Mouse (Mus musculus): Measurements from ENCODE around the gene Ncdn. TPM values are rescaled to one million over a fixed set of nuclear protein-coding genes. Genes with fewer than 3 reads are reported as not detected.

Ncdn gene
- polyA plus RNA-seq, 2 experiments, result 5.1 to 5.5 TPM

- no peaks in the 10 kb centered on the region for H3K4me1 ChIP-seq (replicated peaks; ENCODE audit: control insufficient read depth in 2 of 2, insufficient read depth in 2 of 2, low read length in 1 of 2)
- ATAC-seq (ENCODE audit: insufficient read depth) (no peak), DNase-seq (ENCODE audit: low read depth in 3 of 3, low spot score in 3 of 3) (no peak)
- no peak for TF ChIP-seq CTCF (IDR thresholded peaks at IDR 0.05; ENCODE audit: low read depth)
- no peak for TF ChIP-seq EP300 (IDR thresholded peaks at IDR 0.05; ENCODE audit: low read depth)
- H3K27ac ChIP-seq, result no peak overlapping the region
- no peak overlapping the region for H3K4me3 ChIP-seq (ENCODE audit: insufficient read depth in 1 of 2, low read depth in 2 of 2, low read length in 2 of 2)
- H3K9me3 ChIP-seq (ENCODE audit: control insufficient read depth, low read length), result no peaks in the 10 kb centered on the region
- H3K9ac ChIP-seq (replicated peaks), result no peak overlapping the region
- no peak overlapping the region for H3K4me2 ChIP-seq (ENCODE audit: low read depth)
- no peaks in the 10 kb centered on the region for H3K36me3 ChIP-seq (replicated peaks; ENCODE audit: control insufficient read depth, insufficient read depth, low read depth)
- peaks cover 84% of the 10 kb centered on the region for H3K27me3 ChIP-seq (ENCODE audit: control insufficient read depth, insufficient read depth, low read length)
- 6% methylated on average over 26 of the region's 26 CpGs for WGBS (ENCODE audit: insufficient replicate concordance)
Measured at GRCm38 (mm10) chr4:126732531-126733380, 20.5 kb downstream of the Ncdn start.

GRCm38 (mm10) chr4:126732111-126732510, 21.1 kb downstream of the Ncdn start:
- no peak for DNase-seq (ENCODE audit: low read depth in 3 of 3, low spot score in 3 of 3)
- TF ChIP-seq EP300 (IDR thresholded peaks at IDR 0.05; ENCODE audit: low read depth), result no peak
- no peak for TF ChIP-seq CTCF (IDR thresholded peaks at IDR 0.05; ENCODE audit: low read depth)
- Histone ChIP-seq H3K36me3 (replicated peaks; ENCODE audit: control insufficient read depth, insufficient read depth, low read depth) (no peaks in the 10 kb centered on the region), H3K27ac (no peak overlapping the region), H3K4me3 (ENCODE audit: insufficient read depth in 1 of 2, low read depth in 2 of 2, low read length in 2 of 2) (no peak overlapping the region), H3K4me1 (replicated peaks; ENCODE audit: control insufficient read depth in 2 of 2, insufficient read depth in 2 of 2, low read length in 1 of 2) (no peaks in the 10 kb centered on the region), H3K9ac (replicated peaks) (no peak overlapping the region), H3K9me3 (ENCODE audit: control insufficient read depth, low read length) (no peaks in the 10 kb centered on the region), H3K27me3 (ENCODE audit: control insufficient read depth, insufficient read depth, low read length) (peaks cover 78% of the 10 kb centered on the region), H3K4me2 (ENCODE audit: low read depth) (no peak overlapping the region)
- 5% methylated on average over 18 of the region's 18 CpGs for WGBS (ENCODE audit: insufficient replicate concordance)
- ATAC-seq (ENCODE audit: insufficient read depth), result no peak

- no peak for DNase-seq (ENCODE audit: low read depth in 3 of 3, low spot score in 3 of 3)
- 65% methylated on average over 5 of the region's 5 CpGs for WGBS (ENCODE audit: insufficient replicate concordance)
Measured at GRCm38 (mm10) chr4:126707439-126707826, 45.8 kb downstream of the Ncdn start.

GRCm38 (mm10) chr4:126706630-126707438, 46.4 kb downstream of the Ncdn start:
- peaks cover 50% of the 10 kb centered on the region for H3K36me3 ChIP-seq (replicated peaks; ENCODE audit: control insufficient read depth, insufficient read depth, low read depth)
- no peaks in the 10 kb centered on the region for H3K9me3 ChIP-seq (ENCODE audit: control insufficient read depth, low read length)
- no peak for DNase-seq (ENCODE audit: low read depth in 3 of 3, low spot score in 3 of 3)
- no peak overlapping the region for H3K27ac ChIP-seq
- TF ChIP-seq EP300 (IDR thresholded peaks at IDR 0.05; ENCODE audit: low read depth) (no peak), CTCF (IDR thresholded peaks at IDR 0.05; ENCODE audit: low read depth) (no peak)
- WGBS (ENCODE audit: insufficient replicate concordance), result 78% methylated on average over 12 of the region's 12 CpGs
- no peaks in the 10 kb centered on the region for H3K4me1 ChIP-seq (replicated peaks; ENCODE audit: control insufficient read depth in 2 of 2, insufficient read depth in 2 of 2, low read length in 1 of 2)
- H3K9ac ChIP-seq (replicated peaks), result no peak overlapping the region
- H3K4me2 ChIP-seq (ENCODE audit: low read depth), result no peak overlapping the region
- no peak for ATAC-seq (ENCODE audit: insufficient read depth)
- H3K27me3 ChIP-seq (ENCODE audit: control insufficient read depth, insufficient read depth, low read length), result no peaks in the 10 kb centered on the region
- H3K4me3 ChIP-seq (ENCODE audit: insufficient read depth in 1 of 2, low read depth in 2 of 2, low read length in 2 of 2), result no peak overlapping the region

More at GRCm38 (mm10) chr4:126707439-126707826, 45.8 kb downstream of the Ncdn start:
- H3K4me2 ChIP-seq (ENCODE audit: low read depth), result no peak overlapping the region
- no peaks in the 10 kb centered on the region for H3K9me3 ChIP-seq (ENCODE audit: control insufficient read depth, low read length)
- H3K9ac ChIP-seq (replicated peaks), result no peak overlapping the region
- TF ChIP-seq CTCF (IDR thresholded peaks at IDR 0.05; ENCODE audit: low read depth), result no peak
- no peak for TF ChIP-seq EP300 (IDR thresholded peaks at IDR 0.05; ENCODE audit: low read depth)
- no peak overlapping the region for H3K4me3 ChIP-seq (ENCODE audit: insufficient read depth in 1 of 2, low read depth in 2 of 2, low read length in 2 of 2)
- ATAC-seq (ENCODE audit: insufficient read depth), result no peak
- H3K27ac ChIP-seq, result no peak overlapping the region
- H3K4me1 ChIP-seq (replicated peaks; ENCODE audit: control insufficient read depth in 2 of 2, insufficient read depth in 2 of 2, low read length in 1 of 2), result no peaks in the 10 kb centered on the region
- H3K27me3 ChIP-seq (ENCODE audit: control insufficient read depth, insufficient read depth, low read length), result no peaks in the 10 kb centered on the region
- peaks cover 52% of the 10 kb centered on the region for H3K36me3 ChIP-seq (replicated peaks; ENCODE audit: control insufficient read depth, insufficient read depth, low read depth)

DNA sequence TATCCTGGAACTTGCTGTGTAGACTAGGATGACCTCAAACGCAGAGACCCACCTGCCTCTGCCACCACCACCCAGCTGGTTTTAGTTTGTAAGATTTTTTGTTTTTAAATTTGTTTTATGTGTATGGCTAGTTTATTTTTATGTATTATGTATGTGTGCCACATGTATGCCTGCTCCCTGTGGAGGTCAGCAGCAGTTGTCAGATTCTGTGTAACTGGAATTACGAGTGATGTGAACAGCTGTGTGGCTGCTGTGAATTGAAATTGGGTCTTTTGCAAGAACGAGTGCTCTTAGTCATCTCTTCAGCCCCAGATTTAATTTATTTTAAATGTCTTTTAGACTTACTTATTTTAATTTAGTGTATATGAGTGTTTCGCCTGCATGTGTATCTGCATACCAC, 56.3 kb downstream of the Ncdn start:
- ATAC-seq (ENCODE audit: insufficient read depth) (no peak), DNase-seq (ENCODE audit: low read depth in 3 of 3, low spot score in 3 of 3) (no peak)
- Histone ChIP-seq H3K9ac (replicated peaks) (no peak overlapping the region), H3K4me2 (ENCODE audit: low read depth) (no peak overlapping the region), H3K4me3 (ENCODE audit: insufficient read depth in 1 of 2, low read depth in 2 of 2, low read length in 2 of 2) (no peak overlapping the region), H3K9me3 (ENCODE audit: control insufficient read depth, low read length) (no peaks in the 10 kb centered on the region), H3K27me3 (ENCODE audit: control insufficient read depth, insufficient read depth, low read length) (no peaks in the 10 kb centered on the region), H3K4me1 (replicated peaks; ENCODE audit: control insufficient read depth in 2 of 2, insufficient read depth in 2 of 2, low read length in 1 of 2) (no peaks in the 10 kb centered on the region), H3K36me3 (replicated peaks; ENCODE audit: control insufficient read depth, insufficient read depth, low read depth) (peaks cover 5% of the 10 kb centered on the region), H3K27ac (no peak overlapping the region)
- no peak for TF ChIP-seq CTCF (IDR thresholded peaks at IDR 0.05; ENCODE audit: low read depth)
- no peak for TF ChIP-seq EP300 (IDR thresholded peaks at IDR 0.05; ENCODE audit: low read depth)
- 79% methylated on average over 4 of the region's 4 CpGs for WGBS (ENCODE audit: insufficient replicate concordance)

Other genes with a start within 250 kb of the Ncdn start
- 0.12 and 0.20 TPM in 2 replicates for gene Ago4, start 220.0 kb downstream of the Ncdn start, polyA plus RNA-seq (2012; rRNA removed)
- 0.17 and 0.21 TPM in 2 replicates for gene Ago4, start 220.0 kb downstream of the Ncdn start, polyA plus RNA-seq (2014; fragmentation: Nextera tagmentation; extraction: Ambion mirVana)
- gene Clspn, start 196.5 kb downstream of the Ncdn start, polyA plus RNA-seq (2012; rRNA removed), result 10.2 and 25.4 TPM in 2 replicates
- 38.5 and 47.7 TPM in 2 replicates for gene Clspn, start 196.5 kb downstream of the Ncdn start, polyA plus RNA-seq (2014; fragmentation: Nextera tagmentation; extraction: Ambion mirVana)
- gene 5730409E04Rik, start 143.6 kb downstream of the Ncdn start, polyA plus RNA-seq (2012; rRNA removed), result 0.38 and 0.48 TPM in 2 replicates
- 0.14 and 0.27 TPM in 2 replicates for gene 5730409E04Rik, start 143.6 kb downstream of the Ncdn start, polyA plus RNA-seq (2014; fragmentation: Nextera tagmentation; extraction: Ambion mirVana)
- 124 and 129 TPM in 2 replicates for gene Psmb2, start 75.8 kb downstream of the Ncdn start, polyA plus RNA-seq (2012; rRNA removed)
- 286 and 298 TPM in 2 replicates for gene Psmb2, start 75.8 kb downstream of the Ncdn start, polyA plus RNA-seq (2014; fragmentation: Nextera tagmentation; extraction: Ambion mirVana)
- gene Tfap2e, start 17.2 kb downstream of the Ncdn start, polyA plus RNA-seq (2012; rRNA removed), result not detected in 2 replicates
- not detected in 2 replicates for gene Tfap2e, start 17.2 kb downstream of the Ncdn start, polyA plus RNA-seq (2014; fragmentation: Nextera tagmentation; extraction: Ambion mirVana)
- 4.7 and 5.9 TPM in 2 replicates for gene AU040320, start 106 bp upstream of the Ncdn start, polyA plus RNA-seq (2012; rRNA removed)
- gene AU040320, start 106 bp upstream of the Ncdn start, polyA plus RNA-seq (2014; fragmentation: Nextera tagmentation; extraction: Ambion mirVana), result 6.0 and 7.5 TPM in 2 replicates
- 2.3 and 2.8 TPM in 2 replicates for gene Zmym4, start 214.7 kb upstream of the Ncdn start, polyA plus RNA-seq (2012; rRNA removed)
- gene Zmym4, start 214.7 kb upstream of the Ncdn start, polyA plus RNA-seq (2014; fragmentation: Nextera tagmentation; extraction: Ambion mirVana), result 2.6 and 3.2 TPM in 2 replicates

Measured in liver, embryonic 14.5 days (tissue).